Mouse (Mus musculus) liver, embryonic 15.5 days (tissue): Measurements from ENCODE around the gene Disc1. TPM values are rescaled to one million over a fixed set of nuclear protein-coding genes. Genes with fewer than 3 reads are reported as not detected.

ENCODE experiments used
- ATAC-seq: fragments of 200-750 bp; cut with Nextera tagmentation; 2 replicates; pipeline ENCODE4 v1.8.0; 2017; ENCODE audit warnings: moderate number of reproducible peaks, mild to moderate bottlenecking, moderate library complexity; ENCODE audit not compliant: insufficient read depth
- H3K27ac ChIP-seq: fragments of 300-500 bp; sonication (generic); replicated peaks from 2 replicates; pipeline ENCODE4 v1.5.1; 2015; ENCODE audit warnings: mild to moderate bottlenecking, inconsistent platforms
- H3K27me3 ChIP-seq: fragments of 300-500 bp; sonication (generic); 2 replicates; pipeline ENCODE4 v1.6.1; 2015; ENCODE audit warnings: mild to moderate bottlenecking, inconsistent platforms
- H3K36me3 ChIP-seq: fragments of 300-500 bp; sonication (generic); replicated peaks from 2 replicates; pipeline ENCODE4 v1.6.1; 2015; ENCODE audit warnings: moderate library complexity, mild to moderate bottlenecking, inconsistent platforms
- H3K4me1 ChIP-seq: fragments of 300-500 bp; sonication (generic); replicated peaks from 2 replicates; pipeline ENCODE4 v1.6.1; 2015; ENCODE audit warnings: inconsistent platforms
- H3K4me2 ChIP-seq: fragments of 300-500 bp; sonication (generic); 2 replicates; pipeline ENCODE4 v1.6.1; 2015; ENCODE audit warnings: moderate library complexity, mild to moderate bottlenecking, inconsistent platforms
- H3K4me3 ChIP-seq: fragments of 300-500 bp; sonication (generic); replicated peaks from 2 replicates; pipeline ENCODE4 v1.5.1; 2015; ENCODE audit warnings: mild to moderate bottlenecking, inconsistent platforms
- H3K9ac ChIP-seq: fragments of 300-500 bp; sonication (generic); 2 replicates; pipeline ENCODE4 v1.6.1; 2015; ENCODE audit warnings: moderate library complexity, mild to moderate bottlenecking, inconsistent platforms
- H3K9me3 ChIP-seq: fragments of 300-500 bp; sonication (generic); replicated peaks from 2 replicates; pipeline ENCODE4 v1.6.1; 2016; ENCODE audit warnings: inconsistent platforms
- WGBS: fragments of 180-500 bp; shearing (Covaris S2); methylation state at CpG from one replicate; pipeline ENCODE4 v1.1.7; 2015; ENCODE audit warnings: mixed read lengths; ENCODE audit not compliant: insufficient replicate concordance; 5-methylcytosine and 5-hydroxymethylcytosine counted together
- polyA plus RNA-seq: library from polyadenylated mRNA; unstranded; fragments of >200 nt; fragmentation: Nextera tagmentation; extraction: Ambion mirVana; gene quantifications from 2 replicates; pipeline ENCODE4 v1.2.1, GENCODE M21; 2015

The Disc1 gene
- polyA plus RNA-seq, 1 experiment from 2014 or later: 0.30 TPM

GRCm38 (mm10) chr8:125084523-125084922 lies 30.5 kb downstream of the Disc1 start:
- Histone ChIP-seq H3K9ac (no peak overlapping the region), H3K4me3 (no peak overlapping the region), H3K27me3 (no peaks in the 10 kb centered on the region), H3K4me1 (0 out of 2 replicates have a peak, but pooled peaks cover 5% of the 10 kb centered on the region), H3K9me3 (no peaks in the 10 kb centered on the region), H3K27ac (no peak overlapping the region), H3K4me2 (no peak overlapping the region), H3K36me3 (no peaks in the 10 kb centered on the region)
- ATAC-seq: no peak
- WGBS: 54% methylated on average over 7 of the region's 7 CpGs

DNA sequence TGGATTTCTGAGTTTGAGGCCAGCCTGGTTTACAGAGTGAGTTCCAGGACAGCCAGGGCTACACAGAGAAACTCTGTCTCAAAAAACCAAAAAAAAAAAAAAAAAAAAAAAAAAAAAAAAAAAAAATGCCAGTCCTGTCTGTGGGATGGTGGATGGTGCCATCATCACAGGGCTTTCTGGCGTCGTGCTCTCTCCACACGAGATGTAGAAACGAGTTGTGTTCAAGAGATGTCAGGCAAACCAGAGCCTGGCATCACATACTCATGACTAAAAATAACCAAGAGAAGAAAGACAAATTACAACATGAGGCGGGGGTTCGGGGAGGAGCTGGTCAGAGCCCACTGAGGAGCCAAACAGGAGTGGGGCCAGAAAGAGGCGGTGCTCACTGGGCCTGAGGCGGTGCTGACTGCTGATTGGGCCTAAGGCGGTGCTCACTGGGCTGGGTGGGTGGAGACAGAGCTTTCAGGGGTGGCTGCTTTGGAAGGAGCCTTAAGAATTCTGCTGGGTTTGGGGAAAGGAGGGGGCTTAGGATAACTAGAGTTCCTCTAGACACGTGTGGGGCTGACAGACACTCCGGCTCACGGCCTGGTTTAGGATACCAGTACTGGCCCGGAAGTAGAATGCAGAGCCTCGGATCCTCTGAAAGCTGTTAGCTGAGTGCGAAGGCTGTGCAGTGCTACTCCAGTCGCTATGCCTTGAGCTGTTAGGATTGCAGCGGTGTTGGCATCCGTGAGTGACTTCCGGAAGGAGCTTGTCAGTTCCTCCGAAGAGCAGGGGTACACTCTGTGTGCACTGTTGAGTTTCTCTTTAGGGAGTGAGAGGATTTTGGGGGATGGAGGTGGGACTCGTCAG lies 37.1 kb downstream of the Disc1 start:
- no peak overlapping the region for H3K4me2 ChIP-seq

DNA sequence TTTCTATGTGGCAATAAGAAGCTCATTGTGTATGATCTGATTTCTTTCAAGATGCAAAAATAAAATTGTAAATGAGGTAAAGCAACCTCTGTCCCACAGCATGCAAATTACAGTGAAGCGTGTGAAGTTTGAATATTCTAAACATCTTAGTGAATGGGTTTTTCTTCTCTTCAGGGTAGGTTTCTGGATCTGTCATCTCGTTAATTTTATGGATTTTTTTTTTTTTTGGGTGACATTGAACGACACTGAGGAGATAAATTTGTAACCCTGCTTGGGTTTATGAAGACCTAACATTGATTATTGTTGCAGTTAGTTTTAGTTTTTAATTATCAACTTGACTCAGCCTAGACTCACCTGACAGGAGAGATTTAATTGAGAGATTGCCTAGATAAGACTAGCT lies 43.1 kb downstream of the Disc1 start:
- Histone ChIP-seq H3K9ac (no peak overlapping the region), H3K4me1 (no peaks in the 10 kb centered on the region), H3K27me3 (no peaks in the 10 kb centered on the region), H3K27ac (no peak overlapping the region), H3K36me3 (no peaks in the 10 kb centered on the region), H3K9me3 (no peaks in the 10 kb centered on the region), H3K4me2 (no peak overlapping the region), H3K4me3 (no peak overlapping the region)
- 53% methylated on average over 3 of the region's 3 CpGs for WGBS
- no peak for ATAC-seq

More for the DNA sequence above, 37.1 kb downstream of the Disc1 start:
- WGBS: 65% methylated on average over 21 of the region's 21 CpGs
- no peak for ATAC-seq
- Histone ChIP-seq H3K4me1 (no peaks in the 10 kb centered on the region), H3K9me3 (no peaks in the 10 kb centered on the region), H3K9ac (no peak overlapping the region), H3K27me3 (no peaks in the 10 kb centered on the region), H3K4me3 (no peak overlapping the region), H3K36me3 (no peaks in the 10 kb centered on the region), H3K27ac (no peak overlapping the region)

- Histone ChIP-seq H3K9ac (no peak overlapping the region), H3K27me3 (no peaks in the 10 kb centered on the region), H3K27ac (no peak overlapping the region), H3K4me3 (no peak overlapping the region), H3K4me1 (no peaks in the 10 kb centered on the region), H3K36me3 (no peaks in the 10 kb centered on the region), H3K9me3 (no peaks in the 10 kb centered on the region), H3K4me2 (no peak overlapping the region)
- 63% methylated on average over 5 of the region's 5 CpGs for WGBS
- ATAC-seq: no peak
Observed at GRCm38 (mm10) chr8:125098050-125098449, 44.1 kb downstream of the Disc1 start.

GRCm38 (mm10) chr8:125102303-125102702 lies 48.3 kb downstream of the Disc1 start:
- no peak overlapping the region for H3K4me2 ChIP-seq
- no peak for ATAC-seq
- H3K27me3 ChIP-seq: no peaks in the 10 kb centered on the region
- H3K9me3 ChIP-seq: no peaks in the 10 kb centered on the region
- H3K4me3 ChIP-seq: no peak overlapping the region
- no peak overlapping the region for H3K9ac ChIP-seq
- H3K36me3 ChIP-seq: no peaks in the 10 kb centered on the region
- H3K27ac ChIP-seq: no peak overlapping the region
- no peaks in the 10 kb centered on the region for H3K4me1 ChIP-seq
- 71% methylated on average over 13 of the region's 13 CpGs for WGBS

DNA sequence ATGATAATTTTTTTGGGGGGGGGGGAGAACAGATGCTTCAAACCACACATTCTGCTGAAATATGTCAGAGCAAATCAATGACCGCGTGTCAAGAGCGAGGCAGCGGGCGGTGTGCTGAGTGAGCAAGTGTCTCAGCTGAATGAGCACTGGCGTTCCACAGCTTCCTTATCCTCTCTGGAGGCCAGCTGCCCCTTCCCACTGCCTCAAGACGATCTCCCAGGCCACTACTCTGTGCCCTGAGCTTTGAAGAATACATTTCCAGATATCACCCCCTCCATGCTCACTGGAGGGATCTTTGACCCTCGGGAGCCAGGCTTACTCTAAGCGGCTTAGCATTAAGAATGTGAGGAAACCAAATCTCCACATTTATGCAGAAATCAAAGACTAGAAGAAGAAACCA lies 59.2 kb downstream of the Disc1 start:
- no peaks in the 10 kb centered on the region for H3K36me3 ChIP-seq
- H3K9me3 ChIP-seq: no peaks in the 10 kb centered on the region
- 62% methylated on average over 9 of the region's 9 CpGs for WGBS
- H3K27me3 ChIP-seq: no peaks in the 10 kb centered on the region
- H3K27ac ChIP-seq: no peak overlapping the region
- ATAC-seq: no peak
- no peak overlapping the region for H3K4me3 ChIP-seq
- H3K4me2 ChIP-seq: no peak overlapping the region
- H3K9ac ChIP-seq: no peak overlapping the region
- H3K4me1 ChIP-seq: no peaks in the 10 kb centered on the region

DNA sequence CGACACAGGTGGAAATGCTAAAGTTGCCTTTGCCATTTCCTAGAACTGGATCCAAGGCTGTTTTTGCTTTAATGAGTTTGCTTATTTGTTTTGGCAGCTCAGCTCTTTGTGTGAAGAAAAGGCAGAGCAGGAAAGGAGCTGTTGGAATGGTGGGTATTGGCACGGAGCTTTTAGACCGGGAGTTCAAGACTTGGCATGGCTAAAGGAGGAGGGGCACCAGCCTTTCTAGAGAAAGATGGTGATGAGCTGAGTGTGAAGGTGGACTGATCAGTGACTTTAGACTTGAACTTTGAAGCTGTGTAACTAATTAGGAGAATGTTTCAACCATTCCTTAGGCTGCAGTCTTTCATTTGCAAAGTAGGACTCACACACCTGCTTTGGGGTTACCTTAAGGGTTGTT lies 59.8 kb downstream of the Disc1 start:
- no peak overlapping the region for H3K9ac ChIP-seq
- no peak overlapping the region for H3K4me3 ChIP-seq
- H3K4me1 ChIP-seq: no peaks in the 10 kb centered on the region
- no peak overlapping the region for H3K27ac ChIP-seq
- no peak for ATAC-seq
- H3K9me3 ChIP-seq: no peaks in the 10 kb centered on the region
- H3K27me3 ChIP-seq: no peaks in the 10 kb centered on the region
- H3K36me3 ChIP-seq: no peaks in the 10 kb centered on the region
- WGBS: 79% methylated on average over 3 of the region's 3 CpGs
- no peak overlapping the region for H3K4me2 ChIP-seq

DNA sequence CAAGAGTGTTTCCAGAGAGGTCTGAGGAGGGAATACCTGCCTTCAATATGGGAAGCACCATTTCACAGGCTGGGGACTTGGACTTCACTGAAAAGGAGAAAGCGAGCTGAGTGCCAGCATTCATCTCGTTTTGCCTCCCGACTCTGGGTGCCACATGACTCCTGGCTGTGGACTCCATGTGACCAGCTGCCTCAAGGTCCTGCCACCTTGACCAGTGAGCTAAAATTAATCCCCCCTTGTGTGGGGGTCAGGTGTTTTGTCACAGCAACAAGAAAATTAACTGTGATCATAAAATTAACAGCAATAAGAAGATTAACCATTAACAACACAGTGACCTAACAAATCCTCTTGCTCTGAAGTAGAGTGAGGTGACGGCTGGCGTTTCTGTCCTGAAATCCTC lies 61.3 kb downstream of the Disc1 start:
- Histone ChIP-seq H3K36me3 (no peaks in the 10 kb centered on the region), H3K9me3 (no peaks in the 10 kb centered on the region), H3K27me3 (no peaks in the 10 kb centered on the region), H3K4me1 (no peaks in the 10 kb centered on the region), H3K4me2 (no peak overlapping the region), H3K27ac (no peak overlapping the region), H3K4me3 (no peak overlapping the region), H3K9ac (no peak overlapping the region)
- ATAC-seq: no peak
- WGBS: 59% methylated on average over 5 of the region's 5 CpGs

- WGBS: 8% methylated on average over 2 of the region's 2 CpGs
- H3K27ac ChIP-seq: no peak overlapping the region
- no peaks in the 10 kb centered on the region for H3K4me1 ChIP-seq
- no peak for ATAC-seq
- H3K27me3 ChIP-seq: no peaks in the 10 kb centered on the region
- H3K4me2 ChIP-seq: no peak overlapping the region
- H3K9ac ChIP-seq: no peak overlapping the region
- no peaks in the 10 kb centered on the region for H3K36me3 ChIP-seq
- H3K4me3 ChIP-seq: no peak overlapping the region
- no peaks in the 10 kb centered on the region for H3K9me3 ChIP-seq
Observed at GRCm38 (mm10) chr8:125116616-125117015, 62.6 kb downstream of the Disc1 start.

- peaks cover 6% of the 10 kb centered on the region; the same call in 1 of the 2 replicates for H3K4me1 ChIP-seq
- no peaks in the 10 kb centered on the region for H3K36me3 ChIP-seq
- H3K9ac ChIP-seq: no peak overlapping the region
- H3K27ac ChIP-seq: no peak overlapping the region
- H3K4me3 ChIP-seq: no peak overlapping the region
- no peak overlapping the region for H3K4me2 ChIP-seq
- ATAC-seq: no peak
- WGBS: 79% methylated on average over 4 of the region's 4 CpGs
- no peaks in the 10 kb centered on the region for H3K9me3 ChIP-seq
- H3K27me3 ChIP-seq: no peaks in the 10 kb centered on the region
Observed at GRCm38 (mm10) chr8:125126482-125126881, 72.5 kb downstream of the Disc1 start.

DNA sequence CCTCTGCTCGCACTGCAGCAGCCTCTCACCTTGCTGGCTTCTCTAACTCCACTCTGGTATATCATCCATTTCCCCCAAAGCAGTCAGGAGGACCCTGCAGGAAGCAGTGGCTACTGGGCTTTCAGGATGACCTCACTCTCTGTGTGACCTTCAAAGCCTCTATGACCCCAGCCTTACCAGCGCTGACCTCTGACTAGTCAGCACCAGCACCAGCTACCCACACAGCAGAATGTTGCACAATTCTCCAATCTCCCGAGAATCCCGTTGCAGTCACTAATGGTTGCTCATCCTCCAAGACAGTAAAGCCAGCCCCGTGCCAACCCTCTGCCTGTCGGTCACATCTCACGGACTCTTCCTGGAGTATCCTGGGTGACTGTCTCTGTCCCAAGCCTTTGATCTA lies 73.6 kb downstream of the Disc1 start:
- WGBS: 59% methylated on average over 7 of the region's 7 CpGs
- peak; percentile 31; the same call in 1 of the 2 replicates for ATAC-seq
- Histone ChIP-seq H3K36me3 (no peaks in the 10 kb centered on the region), H3K27ac (no peak overlapping the region), H3K4me2 (no peak overlapping the region), H3K4me3 (no peak overlapping the region), H3K9me3 (no peaks in the 10 kb centered on the region), H3K9ac (no peak overlapping the region), H3K27me3 (no peaks in the 10 kb centered on the region), H3K4me1 (peaks cover 6% of the 10 kb centered on the region; the same call in 1 of the 2 replicates)

DNA sequence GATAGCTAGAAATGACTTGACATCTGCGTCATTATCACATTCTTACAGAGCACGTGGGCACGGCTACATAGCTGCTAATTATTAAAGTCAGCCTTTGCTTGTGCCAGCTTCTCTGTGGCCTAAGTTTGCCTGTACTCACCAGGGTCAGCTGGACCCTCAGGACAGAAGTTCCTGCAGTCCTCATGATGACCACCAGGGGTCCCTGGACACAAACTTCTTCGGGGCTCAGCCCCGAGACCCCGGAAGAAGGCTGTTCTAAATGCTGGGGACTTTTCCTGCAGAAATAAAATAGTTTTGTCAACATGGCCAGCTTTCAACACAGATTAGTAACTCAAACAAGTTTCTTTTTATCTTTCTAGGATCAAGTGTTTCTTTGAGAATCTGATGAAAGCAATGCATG lies 74.3 kb downstream of the Disc1 start:
- WGBS: 33% methylated on average over 6 of the region's 6 CpGs

More for the DNA sequence above, 74.3 kb downstream of the Disc1 start:
- no peak for ATAC-seq
- no peaks in the 10 kb centered on the region for H3K36me3 ChIP-seq
- H3K27me3 ChIP-seq: no peaks in the 10 kb centered on the region
- H3K4me1 ChIP-seq: peaks cover 8% of the 10 kb centered on the region
- no peaks in the 10 kb centered on the region for H3K9me3 ChIP-seq
- H3K4me3 ChIP-seq: no peak overlapping the region
- no peak overlapping the region for H3K27ac ChIP-seq
- no peak overlapping the region for H3K9ac ChIP-seq
- no peak overlapping the region for H3K4me2 ChIP-seq
